Mouse (Mus musculus) left cerebral cortex, adult 8-10 months (tissue): ENCODE data around the gene Gm28047. TPM values are rescaled to one million over a fixed set of nuclear protein-coding genes. Genes with fewer than 3 reads are reported as not detected.
"Not testable (repeated sequence)": the region's sequence is repeated elsewhere in the genome, so short reads cannot be mapped to it uniquely, and the experiment has no call there.

ENCODE experiments used
- DNase-seq, 2 experiments: peaks; one replicate each; pipeline ENCODE4 v3.0.0; 2022; ENCODE audit warnings: low spot score in 2 of 2
- total RNA-seq, 4 experiments: library from RNA; stranded (reverse); gene quantifications; 2 replicates each; pipeline ENCODE4 v1.2.4; 2022

Gene Gm28047
- total RNA-seq, result under 1 TPM in 1 of 4 experiments, not detected in 3; 0.91 TPM

DNA sequence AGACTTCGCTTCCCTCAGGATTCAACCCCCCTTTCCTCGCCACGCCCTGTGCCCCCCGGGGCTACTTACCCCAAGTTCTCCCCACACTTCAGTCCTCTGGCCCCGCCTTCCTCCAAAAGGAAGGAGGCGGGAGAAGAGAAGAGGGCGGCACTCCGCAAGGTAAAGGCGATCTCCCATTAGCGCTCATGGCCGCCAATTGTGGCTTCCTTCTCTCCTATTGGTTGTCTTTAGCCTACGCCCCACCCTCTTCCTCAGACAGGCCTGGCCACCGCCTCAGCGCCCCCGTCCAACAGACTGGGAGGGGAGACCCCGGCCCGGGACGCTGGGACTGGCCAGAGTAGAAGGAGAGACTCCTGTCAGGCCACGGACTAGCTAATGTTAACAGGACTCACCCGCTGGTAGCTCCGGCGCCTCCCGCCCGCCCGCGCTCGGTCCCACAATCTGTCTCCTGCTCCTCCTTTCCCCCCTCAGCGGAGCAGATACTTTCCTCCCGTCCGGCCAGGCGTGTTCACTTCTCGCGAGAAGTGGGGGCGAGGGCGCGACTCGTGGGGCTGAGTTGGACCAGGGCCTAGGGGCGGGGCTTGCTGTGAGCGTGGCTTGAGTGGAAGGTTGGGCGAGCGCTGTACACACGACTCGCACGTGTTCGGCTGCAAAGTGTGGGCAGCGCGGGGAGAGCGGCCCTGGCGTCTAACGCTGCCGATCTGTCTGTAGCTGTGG, at the start of gene Gm28047, which contains the start of gene Atf7:
Gm28047 (minus strand) TSS at position 98 of the 717 bp plus-strand sequence.
Atf7 (minus strand) TSS at position 495 of the 717 bp plus-strand sequence.
- DNase-seq, result peak; percentile 98

DNA sequence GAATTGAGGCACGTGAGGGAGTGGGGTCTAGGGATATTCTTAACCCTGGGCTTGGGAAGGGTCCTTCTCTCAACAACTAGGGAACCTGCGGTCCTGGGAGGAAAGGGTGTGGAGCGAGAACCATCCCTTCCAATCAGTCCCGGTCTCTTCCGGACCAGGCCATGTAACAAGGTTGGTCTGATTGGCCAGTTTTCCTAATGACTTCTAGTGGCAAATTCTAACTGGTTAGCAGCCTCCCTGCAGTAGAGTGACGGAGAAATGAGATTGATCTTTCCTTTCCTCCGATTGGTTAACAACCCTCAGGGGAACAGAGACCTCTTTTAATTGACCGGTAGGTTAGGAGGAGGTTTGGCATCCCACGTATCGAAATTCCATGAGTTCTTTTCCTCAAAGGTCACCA, 48.7 kb upstream of the Gm28047 start:
- peak in 1 of 2 experiments; percentile 61 for DNase-seq

DNA sequence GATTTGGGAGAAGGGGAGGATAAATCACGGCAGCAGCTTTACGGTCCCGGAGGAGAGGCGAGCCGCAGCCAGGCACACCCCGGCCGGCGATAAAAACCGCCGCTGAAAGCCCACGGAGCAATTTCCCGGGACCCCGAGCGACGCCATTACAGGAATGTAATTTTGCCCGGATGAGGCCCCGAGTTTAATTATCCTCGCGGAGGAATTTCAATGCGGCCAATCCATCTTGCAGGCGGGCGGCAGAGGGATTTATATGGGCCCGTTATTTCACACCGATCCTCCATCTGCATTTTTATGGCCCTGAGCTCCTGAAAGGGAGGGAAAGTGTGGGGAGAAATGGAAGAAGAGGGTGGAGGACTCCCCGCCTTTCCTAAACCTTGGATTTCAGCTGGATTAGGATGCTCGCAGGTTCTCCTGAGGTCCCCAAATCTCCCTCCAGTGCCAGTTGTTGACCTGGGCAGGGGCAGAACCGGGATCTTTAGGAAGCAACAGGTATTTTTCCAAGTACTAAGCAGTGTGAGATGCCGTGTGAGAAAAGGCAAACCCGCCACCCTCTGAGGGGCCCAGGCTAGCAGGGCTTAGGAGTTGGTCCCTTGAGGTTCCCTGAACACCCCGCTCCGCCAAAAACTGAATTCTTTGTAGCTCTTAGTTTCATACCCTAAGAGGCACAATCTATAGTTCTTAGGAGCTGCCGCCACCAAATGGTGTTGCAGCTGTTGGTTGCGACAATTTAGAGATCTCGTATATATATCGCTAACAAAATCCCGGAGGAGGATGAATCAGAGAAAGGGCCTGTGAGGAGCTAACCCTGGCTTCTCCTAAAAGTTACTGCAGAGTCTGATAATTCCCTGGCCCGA, 47.6 kb upstream of the Gm28047 start, which contains the start of gene Atp5g2:
Atp5g2 (minus strand) TSS at position 138 of the 857 bp plus-strand sequence.
- peak; percentile 32 to 43 for DNase-seq

DNA sequence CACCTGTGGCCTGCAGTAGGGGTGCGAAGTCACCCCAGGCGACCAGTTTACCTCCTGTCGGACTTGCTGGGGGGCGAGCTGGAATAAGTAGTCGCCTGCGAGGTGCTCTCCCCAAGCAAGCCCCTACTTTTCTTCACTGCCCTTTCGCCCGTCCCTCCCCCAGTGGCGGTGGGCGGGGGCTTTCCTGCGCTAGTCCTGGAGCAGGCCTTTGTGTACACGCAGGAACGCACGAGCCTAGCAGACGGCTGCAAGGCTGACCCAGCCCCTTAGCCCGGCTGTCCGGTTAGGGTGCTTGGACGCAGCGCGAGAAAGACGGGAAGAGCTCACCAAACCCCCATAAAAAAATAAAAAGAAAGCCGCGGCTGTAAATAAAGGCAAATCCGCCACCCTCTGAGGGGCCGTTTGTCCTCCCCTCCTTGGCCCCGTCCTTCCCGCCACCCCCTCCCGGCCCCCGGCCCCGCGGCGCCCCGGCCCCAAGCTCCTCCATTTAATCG, 46.9 kb upstream of the Gm28047 start:
- peak; percentile 48 to 71 for DNase-seq

DNA sequence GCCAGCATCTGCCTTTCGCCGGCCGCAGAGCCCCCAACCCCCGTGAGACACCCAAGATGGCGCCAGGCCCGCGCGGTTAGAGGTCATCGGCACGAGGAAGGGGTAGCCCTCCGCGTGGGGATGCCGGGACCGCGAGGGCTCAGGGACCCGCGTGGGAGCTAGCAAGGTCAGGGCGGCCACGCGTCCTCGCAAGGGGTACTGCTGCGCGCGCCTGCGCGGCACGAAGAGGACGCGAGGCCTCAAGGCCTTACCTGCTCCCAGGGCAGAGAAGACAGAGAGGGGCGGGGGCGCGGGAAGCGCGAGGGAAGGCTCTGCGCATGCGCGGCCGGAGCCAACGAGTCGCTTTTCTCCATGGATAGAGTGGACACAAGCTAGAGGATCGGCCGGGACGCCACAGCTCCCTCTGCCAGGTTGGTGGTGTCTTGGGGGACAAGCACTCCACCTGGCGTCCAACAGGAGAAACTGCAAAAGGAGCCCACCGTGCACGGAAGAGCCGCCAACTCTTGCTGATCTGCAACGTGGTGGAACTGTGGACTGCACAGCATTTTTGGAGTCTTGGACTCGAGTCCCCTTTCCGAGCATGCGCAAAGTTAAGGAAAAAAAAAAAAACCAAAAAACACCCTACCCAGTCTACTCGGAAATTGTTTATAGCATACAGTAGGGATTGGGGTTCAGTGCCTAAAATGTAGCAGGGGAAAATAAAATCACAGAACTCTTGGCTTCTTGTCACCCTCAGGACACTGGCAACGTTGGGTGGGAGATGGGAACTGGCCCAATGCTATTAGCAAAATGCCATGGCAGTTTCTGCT, 46.1 kb upstream of the Gm28047 start:
- DNase-seq, result peak; percentile 92 to 98

- DNase-seq, result no peak
Measured at GRCm38 (mm10) chr15:102670281-102670680, 45.4 kb upstream of the Gm28047 start.

DNA sequence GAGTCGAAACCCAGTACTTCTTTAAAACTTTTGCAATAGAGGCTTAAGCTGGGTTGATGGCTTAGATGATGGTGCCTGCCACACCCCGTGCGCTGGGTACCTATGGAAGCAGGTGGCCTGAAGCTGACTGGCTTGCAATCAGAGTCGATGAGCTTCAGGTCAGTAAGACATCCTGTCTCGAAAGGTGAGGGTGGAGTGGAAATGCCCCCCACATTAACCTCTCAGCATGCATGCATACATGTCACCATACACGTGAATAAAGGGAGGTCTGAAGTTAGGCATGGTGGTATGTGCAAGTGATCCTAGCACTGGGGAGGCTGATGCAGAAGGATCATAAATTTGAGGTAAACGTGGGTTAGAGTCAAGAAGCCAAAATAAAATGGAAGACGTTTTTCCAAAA, 44.7 kb upstream of the Gm28047 start:
- DNase-seq, result no peak

DNA sequence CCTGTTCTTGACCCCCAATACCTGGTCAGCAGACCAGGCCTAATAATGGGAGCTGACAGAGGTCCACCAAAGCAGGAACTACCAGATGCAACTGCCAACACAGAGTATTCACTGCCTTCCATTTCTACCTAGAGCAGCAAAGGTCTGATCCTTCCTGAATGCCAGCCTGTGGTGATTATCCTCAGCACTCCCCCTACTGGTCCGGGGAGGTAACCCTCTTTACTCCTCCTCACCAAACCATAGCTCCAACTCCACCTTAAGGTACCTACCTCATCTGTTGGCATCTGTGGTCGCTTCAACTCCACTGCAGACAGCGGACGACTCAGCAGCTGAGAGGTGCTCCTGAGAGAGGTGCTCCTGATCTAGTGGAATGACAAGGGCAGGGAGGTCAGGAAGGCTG, 40.6 kb upstream of the Gm28047 start:
- no peak for DNase-seq

GRCm38 (mm10) chr15:102663825-102664224, 39.0 kb upstream of the Gm28047 start:
- DNase-seq, result no peak

- DNase-seq, result not testable (repeated sequence)
Measured at GRCm38 (mm10) chr15:102662601-102663000, 37.7 kb upstream of the Gm28047 start.

DNA sequence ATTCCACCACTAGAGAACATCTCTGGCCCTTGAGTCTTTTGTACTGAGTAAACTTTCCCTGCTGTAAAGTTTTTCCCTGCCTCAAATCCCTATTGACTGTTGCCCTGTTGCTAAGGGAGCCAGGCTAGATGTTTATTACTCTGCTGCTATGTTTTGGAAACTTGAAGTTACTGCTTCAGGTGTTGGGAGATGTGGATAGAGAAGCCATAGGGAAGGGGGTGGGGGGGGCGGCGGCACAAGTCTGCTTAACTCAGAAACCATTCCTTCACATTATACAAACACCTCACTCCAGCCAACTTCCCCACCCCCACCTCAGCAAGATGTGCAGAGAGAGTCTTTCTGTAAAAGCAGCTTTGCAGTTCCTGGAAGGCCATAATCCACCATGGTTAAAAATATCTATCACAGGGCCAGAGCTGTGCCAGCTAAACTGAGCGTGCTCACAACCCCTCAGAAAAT, 33.1 kb upstream of the Gm28047 start:
- DNase-seq, result peak in 1 of 2 experiments; percentile 33

- no peak for DNase-seq
Measured at GRCm38 (mm10) chr15:102656658-102657057, 31.8 kb upstream of the Gm28047 start.

DNA sequence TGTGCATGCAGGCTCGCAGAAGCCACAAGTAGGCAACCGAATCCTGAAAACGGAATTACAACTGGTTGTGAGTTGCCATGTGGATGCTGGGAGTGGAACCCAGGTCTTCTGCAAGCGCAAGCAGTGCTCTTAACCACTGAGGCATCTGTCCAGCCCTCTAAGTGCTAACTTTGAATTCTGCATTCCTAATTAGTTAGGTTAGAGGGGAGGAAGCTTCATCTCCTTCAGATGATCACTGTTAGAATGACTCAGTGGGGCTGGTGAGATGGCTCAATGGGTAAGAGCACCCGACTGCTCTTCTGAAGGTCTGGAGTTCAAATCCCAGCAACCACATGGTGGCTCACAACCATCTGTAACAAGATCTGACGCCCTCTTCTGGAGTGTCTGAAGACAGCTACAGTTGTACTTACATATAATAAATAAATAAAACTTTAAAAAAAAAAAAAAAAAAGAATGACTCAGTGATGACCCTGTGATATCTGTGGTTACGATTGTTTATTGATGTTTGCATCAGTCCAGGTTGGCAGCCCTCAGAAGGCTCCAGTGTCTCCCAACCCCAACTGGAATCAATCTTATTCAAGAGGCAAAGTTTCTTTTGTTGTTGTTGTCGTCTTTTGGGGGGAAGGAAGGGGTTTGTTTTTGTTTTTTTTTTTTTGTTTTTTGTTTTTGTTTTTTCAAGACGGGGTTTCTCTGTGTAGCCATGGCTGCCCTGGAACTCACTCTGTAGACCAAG, 27.2 kb upstream of the Gm28047 start:
- DNase-seq, result not testable (repeated sequence)

DNA sequence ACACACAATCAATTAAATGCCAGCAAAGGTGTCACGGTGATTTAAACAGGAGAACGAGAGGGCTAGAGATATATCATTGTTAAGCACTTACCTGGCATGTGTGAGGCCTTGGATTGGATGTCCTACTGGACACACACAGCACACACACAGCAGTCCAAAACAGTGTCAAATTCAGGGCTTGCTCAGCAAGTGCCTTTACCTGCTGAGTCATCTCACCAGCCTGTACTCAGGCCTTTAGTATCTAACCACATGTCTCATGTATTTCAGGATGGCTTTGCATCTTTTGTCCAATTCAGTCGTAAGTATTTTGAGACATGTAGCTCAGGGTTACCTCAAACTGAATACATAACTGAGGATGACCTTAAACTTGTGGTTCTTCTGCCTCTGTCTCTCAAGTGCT, 26.2 kb upstream of the Gm28047 start:
- DNase-seq, result no peak

DNA sequence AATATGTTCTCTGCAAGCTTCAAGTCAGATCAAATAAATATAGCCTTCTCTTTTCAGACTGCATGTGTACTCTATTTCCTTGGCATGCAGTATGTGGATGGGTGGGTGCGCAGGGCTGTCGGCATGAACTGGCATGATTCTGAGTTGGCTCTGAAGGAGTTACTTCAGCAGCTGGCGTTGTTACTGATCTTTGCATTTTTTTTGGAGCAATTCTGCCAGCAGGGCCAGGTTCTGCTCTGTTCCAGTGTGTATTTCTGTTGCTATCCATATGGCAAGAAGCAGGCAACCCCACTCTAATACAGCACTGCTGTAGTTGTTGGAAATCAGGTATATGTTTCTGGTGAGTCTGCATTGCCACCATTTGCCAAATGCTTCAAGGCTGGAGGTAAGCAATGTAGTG, 10.9 kb upstream of the Gm28047 start:
- DNase-seq, result peak in 1 of 2 experiments; percentile 85

DNA sequence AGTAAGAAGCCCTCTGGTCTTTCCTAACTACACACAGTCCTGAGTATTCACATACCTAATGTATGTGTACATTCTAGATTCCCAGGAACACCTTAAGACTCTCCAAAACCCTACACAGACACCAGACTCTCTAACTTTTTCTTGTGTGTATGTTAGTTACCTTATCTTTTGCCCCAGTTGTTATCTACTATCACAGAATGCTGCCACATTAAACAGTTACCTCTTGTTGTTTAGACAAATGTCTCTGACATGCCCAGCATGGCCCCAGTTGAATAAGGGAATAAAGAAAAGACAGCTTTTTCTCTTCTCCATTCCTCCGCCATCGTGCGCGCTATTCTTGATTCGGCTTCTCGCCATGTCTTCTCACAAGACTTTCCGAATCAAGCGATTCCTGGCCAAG, 9.8 kb upstream of the Gm28047 start:
- no peak for DNase-seq

DNA sequence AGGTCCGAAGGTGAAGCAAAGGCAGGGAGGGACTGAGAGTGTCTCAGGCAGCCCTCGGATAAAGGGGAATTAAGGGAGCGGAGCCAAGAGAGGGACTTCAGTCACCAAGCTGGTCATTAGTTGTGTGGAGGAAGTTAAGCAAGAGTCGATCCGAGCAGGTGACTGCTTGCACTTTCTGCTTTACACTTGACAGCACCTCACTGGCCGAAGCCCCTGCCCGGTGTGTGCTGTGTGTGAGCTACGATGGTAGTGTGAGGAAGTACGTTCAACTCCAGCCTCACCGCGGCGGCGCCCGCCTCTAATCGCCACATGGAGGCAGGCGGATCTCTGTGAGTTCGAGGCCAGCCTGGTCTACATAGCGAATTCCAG, 804 bp upstream of the Gm28047 start:
- no peak for DNase-seq

DNA sequence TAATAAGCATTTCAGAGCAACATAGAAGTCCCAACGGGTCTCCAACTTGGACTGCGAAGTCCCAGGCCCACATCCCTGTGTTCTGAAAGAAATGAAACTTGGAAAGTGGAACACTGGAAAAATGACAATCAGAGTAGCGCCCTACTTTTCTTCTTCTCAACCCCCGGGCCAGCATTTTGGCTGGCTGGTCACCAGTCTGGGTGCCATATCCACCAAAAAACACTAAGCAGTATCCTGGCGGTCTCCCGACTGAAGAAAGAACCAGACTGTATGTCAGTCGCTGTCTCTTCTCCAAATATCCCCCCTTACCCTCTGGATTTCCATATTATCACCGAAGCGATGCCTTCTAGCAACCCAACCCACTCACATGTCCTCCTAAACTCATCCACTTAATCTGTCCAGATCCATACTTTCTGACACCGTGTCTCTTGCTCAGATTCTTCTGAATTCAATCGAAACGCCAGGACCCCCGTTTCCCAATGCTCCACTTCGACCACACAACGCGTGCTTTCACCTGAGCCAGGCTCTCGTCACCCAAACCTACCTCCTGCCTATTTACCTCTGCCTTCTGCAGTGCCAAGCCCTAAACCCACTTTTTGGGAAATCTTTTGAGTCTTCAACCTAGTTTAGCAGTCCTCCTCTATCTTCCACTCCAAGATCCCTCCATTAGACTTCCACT, 437 bp downstream of the Gm28047 start:
- peak in 1 of 2 experiments; percentile 16 for DNase-seq

DNA sequence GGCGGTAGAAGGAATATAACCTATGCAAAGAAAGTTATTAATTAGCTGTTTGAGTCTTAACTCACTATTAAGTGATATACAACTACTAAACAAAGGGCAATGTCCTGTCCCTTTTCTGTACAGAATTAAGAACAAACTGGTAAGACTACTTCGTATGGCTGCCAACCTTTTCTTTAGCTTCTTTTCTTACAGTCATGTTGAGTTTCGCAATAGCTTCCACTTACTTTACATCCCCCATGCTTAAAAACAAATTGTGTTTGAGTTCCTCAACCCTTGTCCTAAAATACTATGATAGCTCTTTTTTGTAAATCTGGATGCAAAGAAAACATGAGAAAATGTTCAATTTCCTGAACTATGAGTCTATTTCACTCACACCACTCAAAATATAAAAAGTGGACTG, 1.7 kb downstream of the Gm28047 start:
- no peak for DNase-seq

DNA sequence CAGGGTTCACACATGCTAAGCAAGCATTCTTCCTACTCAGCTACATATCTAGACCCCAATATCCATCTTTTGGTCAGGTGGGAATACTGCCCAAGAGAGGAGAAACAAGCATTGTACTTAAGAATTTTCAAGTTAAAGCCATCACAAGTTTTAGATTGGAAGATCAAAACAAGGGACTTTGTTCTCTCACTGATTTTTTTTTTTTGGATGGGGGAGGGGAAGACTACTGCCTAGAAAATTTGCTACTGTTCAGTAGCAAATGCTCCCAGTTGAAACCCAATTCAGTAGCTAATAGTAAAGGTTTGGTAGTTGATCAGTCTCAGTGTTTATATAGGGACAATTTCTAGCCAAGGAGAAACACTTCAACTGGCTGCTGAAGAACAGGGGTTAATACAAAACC, 2.3 kb downstream of the Gm28047 start:
- DNase-seq, result no peak
